Mouse (Mus musculus): ENCODE results near the gene Pknox2.

- no peak for TF ChIP-seq CTCF (IDR thresholded peaks at IDR 0.05; ENCODE audit: control insufficient read depth, insufficient read depth, insufficient read length)
- no peak for TF ChIP-seq MYOD1 (IDR thresholded peaks at IDR 0.05; ENCODE audit: control insufficient read depth, insufficient read length, low read depth)
- no peak for TF ChIP-seq USF1 (IDR thresholded peaks at IDR 0.05; ENCODE audit: low read depth)
Measured at GRCm38 (mm10) chr9:37183176-37183575, 36.0 kb upstream of the Pknox2 start.

All from C2C12 (cell line).